Mouse (Mus musculus) liver, adult 2 months (tissue): ENCODE data around the gene 1700010I14Rik. TPM values are rescaled to one million over a fixed set of nuclear protein-coding genes. Genes with fewer than 3 reads are reported as not detected.
A peak's percentile ranks its signal among the peaks of the same experiment; 100 is the strongest.

Experiments used
- DNase-seq: peaks from one replicate; pipeline ENCODE4 v3.0.0-alpha.2; 2011; ENCODE audit warnings: low read depth, low spot score; ENCODE audit errors: extremely low read depth
- H3K27ac ChIP-seq: fragments of 200-500 bp; replicated peaks from 2 replicates; pipeline ENCODE4 v1.5.1; 2012; ENCODE audit warnings: low read depth, mild to moderate bottlenecking, control low read depth, inconsistent platforms, low read length; ENCODE audit not compliant: insufficient read depth
- H3K27me3 ChIP-seq: fragments of 200-500 bp; 2 replicates; pipeline ENCODE4 v1.6.1; 2012; ENCODE audit warnings: mild to moderate bottlenecking, moderate library complexity, low read length, inconsistent platforms; ENCODE audit not compliant: control insufficient read depth, insufficient read depth
- H3K36me3 ChIP-seq: fragments of 200-500 bp; 2 replicates; pipeline ENCODE4 v1.6.1; 2012; ENCODE audit warnings: low read length, inconsistent platforms; ENCODE audit not compliant: control insufficient read depth, insufficient read depth
- H3K4me1 ChIP-seq: fragments of 200-500 bp; 2 replicates; pipeline ENCODE4 v1.6.1; 2011; ENCODE audit warnings: low read length; ENCODE audit not compliant: control insufficient read depth, insufficient read depth
- H3K4me3 ChIP-seq: fragments of 200-500 bp; 2 replicates; pipeline ENCODE4 v1.5.1; 2011; ENCODE audit warnings: low read depth, mild to moderate bottlenecking, control low read depth, low read length, moderate library complexity; ENCODE audit not compliant: insufficient read depth
- H3K79me2 ChIP-seq: fragments of 200-500 bp; 2 replicates; pipeline ENCODE4 v1.6.1; 2012; ENCODE audit warnings: inconsistent platforms, mild to moderate bottlenecking, low read length, moderate library complexity; ENCODE audit not compliant: control insufficient read depth, insufficient read depth
- H3K9ac ChIP-seq: fragments of 200-500 bp; 2 replicates; pipeline ENCODE4 v1.6.1; 2012; ENCODE audit warnings: low read depth, mild to moderate bottlenecking, control low read depth, inconsistent platforms, low read length
- CTCF ChIP-seq: fragments of 200-500 bp; IDR thresholded peaks from 2 replicates; pipeline ENCODE4 v1.5.1; 2011; ENCODE audit warnings: low read depth, low read length, control low read depth
- POLR2A ChIP-seq: fragments of 200-500 bp; IDR thresholded peaks from 2 replicates; pipeline ENCODE4 v1.6.1; 2011; ENCODE audit warnings: low read length, control low read depth; ENCODE audit not compliant: insufficient read depth; ENCODE audit errors: extremely low read depth
- WGBS: fragments of 180-500 bp; shearing (Covaris S2); methylation state at CpG from one replicate; pipeline ENCODE4 v1.1.7; 2018; 5-methylcytosine and 5-hydroxymethylcytosine counted together
- polyA plus RNA-seq: library from polyadenylated mRNA; depleted of rRNA; stranded (reverse); fragments of >200 nt; gene quantifications from 2 replicates; pipeline ENCODE4 v1.2.3, GENCODE M21; 2012
- total RNA-seq: library from RNA; depleted of rRNA; stranded (reverse); fragments of >200 nt; gene quantifications from 2 replicates; pipeline ENCODE4 v1.2.3, GENCODE M21; 2014

1700010I14Rik gene
- total and polyA plus RNA-seq, 2 experiments = 0.16 to 0.37 TPM

GRCm38 (mm10) chr17:8961644-8962043 is 26.5 kb upstream of the 1700010I14Rik start:
- Histone ChIP-seq H3K4me3 (no peak overlapping the region), H3K9ac (no peak overlapping the region), H3K27me3 (no peaks in the 10 kb centered on the region), H3K4me1 (peaks cover 4% of the 10 kb centered on the region; the same call in 1 of the 2 replicates), H3K36me3 (no peaks in the 10 kb centered on the region), H3K27ac (no peak overlapping the region), H3K79me2 (no peaks in the 10 kb centered on the region)
- DNase-seq = no peak
- TF ChIP-seq CTCF = no peak
- TF ChIP-seq POLR2A = no peak
- WGBS = 84% methylated on average over 14 of the region's 14 CpGs

GRCm38 (mm10) chr17:8965177-8965576 is 23.0 kb upstream of the 1700010I14Rik start:
- no peaks in the 10 kb centered on the region for H3K79me2 ChIP-seq
- peak; percentile 77 for DNase-seq
- H3K27me3 ChIP-seq = no peaks in the 10 kb centered on the region
- no peak overlapping the region for H3K4me3 ChIP-seq
- WGBS = 57% methylated on average over 6 of the region's 6 CpGs
- no peaks in the 10 kb centered on the region for H3K36me3 ChIP-seq
- no peaks in the 10 kb centered on the region for H3K4me1 ChIP-seq
- H3K27ac ChIP-seq = no peak overlapping the region
- TF ChIP-seq CTCF = no peak
- TF ChIP-seq POLR2A = no peak
- no peak overlapping the region for H3K9ac ChIP-seq

- Histone ChIP-seq H3K36me3 (no peaks in the 10 kb centered on the region), H3K27ac (no peak overlapping the region), H3K79me2 (no peaks in the 10 kb centered on the region), H3K4me3 (no peak overlapping the region), H3K27me3 (no peaks in the 10 kb centered on the region), H3K9ac (no peak overlapping the region), H3K4me1 (peaks cover 2% of the 10 kb centered on the region)
- 49% methylated on average over 12 of the region's 12 CpGs for WGBS
- no peak for DNase-seq
- TF ChIP-seq POLR2A (no peak), CTCF (no peak)
These were observed 15.8 kb upstream of the 1700010I14Rik start for GRCm38 (mm10) chr17:8972152-8972854.

GRCm38 (mm10) chr17:8973331-8973730 is 14.8 kb upstream of the 1700010I14Rik start:
- Histone ChIP-seq H3K27ac (no peak overlapping the region), H3K9ac (no peak overlapping the region), H3K4me1 (peaks cover 2% of the 10 kb centered on the region), H3K36me3 (no peaks in the 10 kb centered on the region), H3K79me2 (no peaks in the 10 kb centered on the region), H3K4me3 (no peak overlapping the region), H3K27me3 (no peaks in the 10 kb centered on the region)
- TF ChIP-seq CTCF (no peak), POLR2A (no peak)
- DNase-seq = no peak
- WGBS = 48% methylated on average over 5 of the region's 5 CpGs

- Histone ChIP-seq H3K4me3 (no peak overlapping the region), H3K79me2 (no peaks in the 10 kb centered on the region), H3K4me1 (peaks cover 2% of the 10 kb centered on the region), H3K27ac (no peak overlapping the region), H3K36me3 (no peaks in the 10 kb centered on the region), H3K27me3 (no peaks in the 10 kb centered on the region), H3K9ac (no peak overlapping the region)
- TF ChIP-seq POLR2A = no peak
- TF ChIP-seq CTCF = no peak
- DNase-seq = no peak
- WGBS = 45% methylated on average over 7 of the region's 7 CpGs
These were observed 13.7 kb upstream of the 1700010I14Rik start for GRCm38 (mm10) chr17:8974423-8974822.

- H3K27ac ChIP-seq = no peak overlapping the region
- TF ChIP-seq POLR2A (no peak), CTCF (no peak)
- no peak overlapping the region for H3K4me3 ChIP-seq
- peaks cover 2% of the 10 kb centered on the region for H3K4me1 ChIP-seq
- H3K36me3 ChIP-seq = no peaks in the 10 kb centered on the region
- DNase-seq = peak; percentile 12
- WGBS = 54% methylated on average over 6 of the region's 6 CpGs
- H3K9ac ChIP-seq = no peak overlapping the region
- H3K79me2 ChIP-seq = no peaks in the 10 kb centered on the region
- no peaks in the 10 kb centered on the region for H3K27me3 ChIP-seq
These were observed 13.2 kb upstream of the 1700010I14Rik start for GRCm38 (mm10) chr17:8974823-8975397.
